Mouse (Mus musculus) liver, postnatal 0 days (tissue): ENCODE measurements around the gene Depp1. TPM values are rescaled to one million over a fixed set of nuclear protein-coding genes. Genes with fewer than 3 reads are reported as not detected.
A peak's percentile ranks its signal among the peaks of the same experiment; 100 is the strongest.

Experiments used
- ATAC-seq: fragments of 200-750 bp; cut with Nextera tagmentation; 2 replicates; pipeline ENCODE4 v1.8.0; 2017; ENCODE audit warnings: mild to moderate bottlenecking, moderate library complexity
- DNase-seq: peaks from one replicate; pipeline ENCODE4 v3.0.0-alpha.2; 2016
- H3K27ac ChIP-seq: fragments of 300-500 bp; sonication (generic); 2 replicates; pipeline ENCODE4 v1.5.1; 2014; ENCODE audit warnings: antibody characterized with exemption, moderate library complexity, mild to moderate bottlenecking, low read depth
- H3K27me3 ChIP-seq: fragments of 300-500 bp; sonication (generic); 2 replicates; pipeline ENCODE4 v1.6.1; 2014; ENCODE audit warnings: low read length, control low read depth, mixed read lengths; ENCODE audit not compliant: insufficient read depth
- H3K36me3 ChIP-seq: fragments of 300-500 bp; sonication (generic); replicated peaks from 2 replicates; pipeline ENCODE4 v1.6.1; 2014; ENCODE audit warnings: mild to moderate bottlenecking, control low read depth, low read length, moderate library complexity, mixed read lengths; ENCODE audit not compliant: insufficient read depth
- H3K4me1 ChIP-seq: fragments of 300-500 bp; sonication (generic); 2 replicates; pipeline ENCODE4 v1.6.1; 2014; ENCODE audit warnings: antibody characterized with exemption, mild to moderate bottlenecking, control low read depth; ENCODE audit not compliant: insufficient read depth
- H3K4me2 ChIP-seq: fragments of 300-500 bp; sonication (generic); 2 replicates; pipeline ENCODE4 v1.6.1; 2014; ENCODE audit warnings: low read depth, mild to moderate bottlenecking, low read length, moderate library complexity, mixed read lengths
- H3K4me3 ChIP-seq: fragments of 300-500 bp; sonication (generic); 2 replicates; pipeline ENCODE4 v1.5.1; 2014; ENCODE audit warnings: low read depth, low read length
- H3K9ac ChIP-seq: fragments of 300-500 bp; sonication (generic); replicated peaks from 2 replicates; pipeline ENCODE4 v1.6.1; 2014; ENCODE audit warnings: mild to moderate bottlenecking, moderate library complexity
- H3K9me3 ChIP-seq: fragments of 300-500 bp; sonication (generic); 2 replicates; pipeline ENCODE4 v1.6.1; 2016; ENCODE audit warnings: mild to moderate bottlenecking, control low read depth, low read length, mixed read lengths
- CTCF ChIP-seq: sonication (generic); IDR thresholded peaks from 2 replicates; pipeline ENCODE4 v1.5.1; 2016; ENCODE audit warnings: antibody characterized with exemption, low read depth
- EP300 ChIP-seq: IDR thresholded peaks from 2 replicates; pipeline ENCODE4 v1.6.1; 2016; ENCODE audit warnings: antibody characterized with exemption, low read depth, mild to moderate bottlenecking
- WGBS: fragments of 180-500 bp; shearing (Covaris S2); extraction: QIAGEN DNeasy Blood & Tissue Kit; methylation state at CpG from one replicate; pipeline ENCODE4 v1.1.7; 2014; ENCODE audit not compliant: insufficient replicate concordance; 5-methylcytosine and 5-hydroxymethylcytosine counted together
- polyA plus RNA-seq: library from polyadenylated mRNA; unstranded; fragments of >200 nt; fragmentation: Nextera tagmentation; extraction: Ambion mirVana; gene quantifications from 2 replicates; pipeline ENCODE4 v1.2.1, GENCODE M21; 2015

Depp1 gene
- polyA plus RNA-seq, 1 experiment from 2014 or later: 122 TPM

GRCm38 (mm10) chr6:116628095-116628494 lies 22.3 kb upstream of the Depp1 start:
- WGBS: 11% methylated on average over 9 of the region's 9 CpGs
- ATAC-seq: no peak
- Histone ChIP-seq H3K4me3 (peak overlapping the region; percentile 60), H3K4me1 (peaks cover 17% of the 10 kb centered on the region), H3K9ac (peak overlapping the region; percentile 77), H3K36me3 (peaks cover 3% of the 10 kb centered on the region), H3K27me3 (no peaks in the 10 kb centered on the region), H3K27ac (peak overlapping the region; percentile 65), H3K9me3 (no peaks in the 10 kb centered on the region), H3K4me2 (peak overlapping the region; percentile 65)
- TF ChIP-seq EP300: no peak
- no peak for TF ChIP-seq CTCF
- peak; percentile 3 for DNase-seq

DNA sequence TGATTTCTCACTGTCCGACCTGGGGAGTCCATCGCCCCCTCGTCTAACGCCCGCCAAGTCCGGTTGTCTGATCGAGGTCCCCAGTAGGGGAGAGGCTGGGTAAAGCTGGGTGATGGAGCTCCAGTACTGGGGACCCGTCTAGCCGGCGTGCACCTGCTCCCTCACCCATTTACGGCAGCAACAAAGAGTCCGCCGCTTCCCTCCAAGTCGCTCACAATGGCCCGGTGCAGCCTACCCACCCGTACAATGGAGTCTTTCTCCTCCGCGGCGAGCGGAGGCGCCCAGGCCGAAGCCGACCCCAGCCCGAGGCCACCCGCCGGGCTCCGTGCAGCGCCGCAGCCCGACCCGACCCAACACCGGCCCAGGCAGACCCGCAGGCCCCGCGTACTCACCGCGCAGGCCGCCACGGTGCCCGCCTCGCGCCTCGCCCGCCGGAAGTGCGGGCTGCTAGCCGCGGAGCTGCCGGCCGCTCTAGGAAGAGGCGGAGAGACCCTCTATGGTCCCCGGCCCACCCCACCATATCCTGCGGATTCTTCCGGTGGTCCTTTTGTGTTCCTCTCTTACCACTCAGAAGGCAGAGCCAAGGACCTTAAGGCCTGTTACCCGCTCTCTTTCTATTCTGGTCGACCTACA lies 21.8 kb upstream of the Depp1 start, which contains the start of gene Zfp422:
Gene Zfp422, minus strand, starts transcription at position 461 of the 633 bp plus-strand sequence.
- Histone ChIP-seq H3K9ac (peak within 1 kb of the TSS; percentile 77), H3K27ac (peak within 1 kb of the TSS; percentile 65), H3K9me3 (no peaks in the 10 kb centered on the region), H3K27me3 (no peaks in the 10 kb centered on the region), H3K4me3 (peak within 1 kb of the TSS; percentile 60), H3K36me3 (peaks cover 3% of the 10 kb centered on the region), H3K4me2 (peak within 1 kb of the TSS; percentile 65), H3K4me1 (peaks cover 17% of the 10 kb centered on the region)
- no peak for TF ChIP-seq CTCF
- WGBS: under 1% methylated on average over 56 of the region's 56 CpGs
- ATAC-seq (peak; percentile 81), DNase-seq (peak; percentile 73)

GRCm38 (mm10) chr6:116629766-116630165 lies 20.6 kb upstream of the Depp1 start:
- Histone ChIP-seq H3K4me1 (peaks cover 19% of the 10 kb centered on the region), H3K27me3 (no peaks in the 10 kb centered on the region), H3K9me3 (no peaks in the 10 kb centered on the region), H3K9ac (no peak overlapping the region), H3K27ac (no peak overlapping the region), H3K4me3 (no peak overlapping the region), H3K4me2 (no peak overlapping the region), H3K36me3 (peaks cover 3% of the 10 kb centered on the region)
- no peak for ATAC-seq
- WGBS: 59% methylated on average over 10 of the region's 10 CpGs
- TF ChIP-seq EP300: no peak
- no peak for TF ChIP-seq CTCF
- DNase-seq: peak; percentile 10

DNA sequence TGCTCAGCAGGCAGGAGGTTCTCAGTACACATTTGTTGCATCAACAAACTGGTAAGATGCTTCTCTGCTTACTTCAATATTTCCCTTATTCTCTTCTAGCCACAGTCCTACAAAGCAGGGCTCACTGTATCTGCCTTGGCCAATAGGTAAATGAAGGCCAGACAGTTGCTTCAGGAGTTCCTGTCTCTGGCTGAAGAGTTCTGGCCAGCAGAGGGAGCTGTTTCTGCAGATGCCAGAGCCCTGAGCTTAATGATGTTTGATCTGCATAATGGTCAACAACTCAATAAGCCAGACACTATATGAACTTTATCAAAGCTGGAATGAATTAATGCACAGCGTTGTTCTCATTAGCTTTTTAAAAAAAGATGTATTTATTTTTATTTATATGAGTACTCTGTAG lies 18.3 kb upstream of the Depp1 start:
- H3K9ac ChIP-seq: no peak overlapping the region
- no peak for ATAC-seq
- no peaks in the 10 kb centered on the region for H3K36me3 ChIP-seq
- H3K4me3 ChIP-seq: no peak overlapping the region
- peak; percentile 86 for DNase-seq
- H3K9me3 ChIP-seq: no peaks in the 10 kb centered on the region
- H3K27ac ChIP-seq: no peak overlapping the region
- H3K4me2 ChIP-seq: no peak overlapping the region
- TF ChIP-seq CTCF: peak; percentile 89
- no peak for TF ChIP-seq EP300
- 44% methylated on average over 1 of the region's 1 CpGs for WGBS
- H3K4me1 ChIP-seq: peaks cover 31% of the 10 kb centered on the region
- H3K27me3 ChIP-seq: no peaks in the 10 kb centered on the region

GRCm38 (mm10) chr6:116633741-116634695 lies 16.4 kb upstream of the Depp1 start:
- no peaks in the 10 kb centered on the region; the same call in 1 of the 2 replicates for H3K36me3 ChIP-seq
- no peaks in the 10 kb centered on the region for H3K9me3 ChIP-seq
- ATAC-seq (no peak), DNase-seq (peak; percentile 6)
- 79% methylated on average over 17 of the region's 17 CpGs for WGBS
- H3K4me1 ChIP-seq: peaks cover 40% of the 10 kb centered on the region
- H3K4me3 ChIP-seq: no peak overlapping the region
- peak overlapping the region; percentile 97 for H3K27ac ChIP-seq
- H3K9ac ChIP-seq: no peak overlapping the region
- no peak for TF ChIP-seq EP300
- no peak for TF ChIP-seq CTCF
- no peaks in the 10 kb centered on the region for H3K27me3 ChIP-seq
- H3K4me2 ChIP-seq: no peak overlapping the region
